Mouse (Mus musculus) liver, adult 2 months (tissue): ENCODE data around the gene Fkbp10. TPM values are rescaled to one million over a fixed set of nuclear protein-coding genes. Genes with fewer than 3 reads are reported as not detected.

Source experiments
- DNase-seq: peaks from one replicate; pipeline ENCODE4 v3.0.0-alpha.2; 2011; ENCODE audit warnings: low read depth, low spot score; ENCODE audit errors: extremely low read depth
- H3K27ac ChIP-seq: fragments of 200-500 bp; replicated peaks from 2 replicates; pipeline ENCODE4 v1.5.1; 2012; ENCODE audit warnings: low read depth, mild to moderate bottlenecking, control low read depth, inconsistent platforms, low read length; ENCODE audit not compliant: insufficient read depth
- H3K27me3 ChIP-seq: fragments of 200-500 bp; 2 replicates; pipeline ENCODE4 v1.6.1; 2012; ENCODE audit warnings: mild to moderate bottlenecking, moderate library complexity, low read length, inconsistent platforms; ENCODE audit not compliant: control insufficient read depth, insufficient read depth
- H3K36me3 ChIP-seq: fragments of 200-500 bp; 2 replicates; pipeline ENCODE4 v1.6.1; 2012; ENCODE audit warnings: low read length, inconsistent platforms; ENCODE audit not compliant: control insufficient read depth, insufficient read depth
- H3K4me1 ChIP-seq: fragments of 200-500 bp; 2 replicates; pipeline ENCODE4 v1.6.1; 2011; ENCODE audit warnings: low read length; ENCODE audit not compliant: control insufficient read depth, insufficient read depth
- H3K4me3 ChIP-seq: fragments of 200-500 bp; 2 replicates; pipeline ENCODE4 v1.5.1; 2011; ENCODE audit warnings: low read depth, mild to moderate bottlenecking, control low read depth, low read length, moderate library complexity; ENCODE audit not compliant: insufficient read depth
- H3K79me2 ChIP-seq: fragments of 200-500 bp; 2 replicates; pipeline ENCODE4 v1.6.1; 2012; ENCODE audit warnings: inconsistent platforms, mild to moderate bottlenecking, low read length, moderate library complexity; ENCODE audit not compliant: control insufficient read depth, insufficient read depth
- H3K9ac ChIP-seq: fragments of 200-500 bp; 2 replicates; pipeline ENCODE4 v1.6.1; 2012; ENCODE audit warnings: low read depth, mild to moderate bottlenecking, control low read depth, inconsistent platforms, low read length
- CTCF ChIP-seq: fragments of 200-500 bp; IDR thresholded peaks from 2 replicates; pipeline ENCODE4 v1.5.1; 2011; ENCODE audit warnings: low read depth, low read length, control low read depth
- POLR2A ChIP-seq: fragments of 200-500 bp; IDR thresholded peaks from 2 replicates; pipeline ENCODE4 v1.6.1; 2011; ENCODE audit warnings: low read length, control low read depth; ENCODE audit not compliant: insufficient read depth; ENCODE audit errors: extremely low read depth
- WGBS: fragments of 180-500 bp; shearing (Covaris S2); methylation state at CpG from one replicate; pipeline ENCODE4 v1.1.7; 2018; 5-methylcytosine and 5-hydroxymethylcytosine counted together
- polyA plus RNA-seq: library from polyadenylated mRNA; depleted of rRNA; stranded (reverse); fragments of >200 nt; gene quantifications from 2 replicates; pipeline ENCODE4 v1.2.3, GENCODE M21; 2012
- total RNA-seq: library from RNA; depleted of rRNA; stranded (reverse); fragments of >200 nt; gene quantifications from 2 replicates; pipeline ENCODE4 v1.2.3, GENCODE M21; 2014

Fkbp10 gene
- total and polyA plus RNA-seq, 2 experiments = 1.1 to 1.7 TPM

DNA sequence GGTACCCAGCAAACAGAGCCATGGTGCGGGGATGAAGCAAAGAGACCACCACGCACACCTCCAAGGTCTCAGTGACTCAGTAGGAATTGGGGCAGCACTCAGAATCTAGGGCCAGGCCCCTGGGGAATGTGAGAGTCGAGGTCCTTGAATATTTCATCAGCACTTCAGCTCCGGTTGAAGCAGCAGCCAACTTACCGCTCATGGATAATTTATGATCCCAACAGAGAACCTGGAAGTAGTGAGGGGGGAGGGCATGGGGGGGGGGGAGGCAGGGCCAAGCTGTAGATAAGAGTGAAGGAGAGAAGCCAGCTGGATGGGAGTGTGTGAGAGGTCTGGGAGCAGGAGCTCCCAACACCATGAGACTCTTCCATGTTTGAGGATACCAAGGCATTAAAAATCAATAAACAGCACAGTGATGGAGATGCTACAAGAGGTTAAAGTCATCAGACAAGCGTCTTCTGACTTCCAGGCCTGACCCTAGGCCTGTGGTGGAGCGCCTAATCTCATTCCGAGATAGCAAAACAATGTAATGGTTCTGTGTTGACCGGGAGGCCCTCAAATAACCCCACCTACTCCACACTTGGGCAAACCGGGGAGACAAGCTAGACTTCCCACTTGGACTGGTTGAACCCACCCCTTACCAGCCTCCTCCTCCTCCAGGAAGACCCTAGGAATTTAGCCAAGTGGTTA lies 11.9 kb upstream of the Fkbp10 start:
- H3K9ac ChIP-seq = no peak overlapping the region
- 69% methylated on average over 10 of the region's 10 CpGs for WGBS
- TF ChIP-seq CTCF = no peak
- no peak for TF ChIP-seq POLR2A

DNA sequence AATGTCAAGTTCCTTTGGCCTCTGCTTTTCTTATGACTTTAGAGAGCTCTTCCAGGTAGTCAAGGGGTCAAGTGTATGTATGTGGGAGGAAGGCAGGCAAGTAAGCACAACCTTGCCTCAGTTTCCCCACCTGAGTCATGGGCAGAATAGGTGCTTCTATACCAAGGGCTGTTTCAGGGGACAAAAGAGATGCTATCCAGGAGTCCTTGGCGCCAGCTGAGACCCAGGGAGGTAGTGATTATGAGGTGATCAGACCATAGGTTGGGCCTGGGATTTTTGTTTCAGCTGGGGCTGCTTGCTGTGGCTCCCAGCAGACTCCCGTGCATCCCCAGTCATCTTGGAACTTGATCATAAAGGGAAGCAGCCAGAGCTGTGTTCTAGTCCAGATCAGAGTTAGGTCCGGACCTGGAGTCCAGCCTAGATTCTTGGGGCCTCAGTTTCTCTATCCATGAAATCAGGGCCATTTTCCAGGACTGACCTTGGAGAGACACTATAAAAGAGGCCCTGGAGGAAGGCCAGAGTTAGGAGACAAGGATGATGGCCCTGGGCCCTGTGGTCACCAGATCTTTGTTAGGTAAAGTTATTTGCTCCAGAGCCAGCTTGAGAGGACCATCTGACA lies 10.9 kb upstream of the Fkbp10 start:
- peaks cover 4% of the 10 kb centered on the region; the same call in 1 of the 2 replicates for H3K4me1 ChIP-seq
- WGBS = 92% methylated on average over 3 of the region's 3 CpGs
- no peaks in the 10 kb centered on the region for H3K36me3 ChIP-seq
- no peaks in the 10 kb centered on the region for H3K27me3 ChIP-seq
- no peak overlapping the region for H3K4me3 ChIP-seq
- no peak for DNase-seq
- no peak overlapping the region for H3K27ac ChIP-seq
- H3K9ac ChIP-seq = no peak overlapping the region
- no peaks in the 10 kb centered on the region for H3K79me2 ChIP-seq
- no peak for TF ChIP-seq CTCF
- no peak for TF ChIP-seq POLR2A

More for the DNA sequence above, 11.9 kb upstream of the Fkbp10 start:
- no peaks in the 10 kb centered on the region for H3K36me3 ChIP-seq
- no peaks in the 10 kb centered on the region for H3K79me2 ChIP-seq
- H3K4me3 ChIP-seq = no peak overlapping the region
- no peaks in the 10 kb centered on the region for H3K27me3 ChIP-seq
- no peak for DNase-seq
- no peak overlapping the region for H3K27ac ChIP-seq
- peaks cover 4% of the 10 kb centered on the region; the same call in 1 of the 2 replicates for H3K4me1 ChIP-seq

DNA sequence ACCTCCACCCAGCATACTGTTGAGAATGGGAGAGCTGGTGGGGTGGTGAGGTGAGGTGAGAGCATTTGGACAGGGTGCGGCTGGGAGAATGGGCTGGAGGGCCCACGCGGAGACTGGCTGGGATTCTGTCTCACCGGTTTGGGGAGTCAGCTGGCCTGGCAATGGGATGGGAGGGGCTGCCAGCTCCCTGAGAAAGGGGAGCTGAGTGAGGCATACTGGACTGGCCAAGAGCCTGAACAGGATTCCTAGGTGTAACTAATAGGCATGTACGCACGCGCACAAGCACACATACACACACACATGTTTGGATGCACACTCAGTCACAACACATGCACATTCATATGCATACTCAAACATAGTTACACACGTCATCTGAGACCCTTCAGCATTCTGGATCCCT lies 9.2 kb upstream of the Fkbp10 start:
- Histone ChIP-seq H3K4me3 (no peak overlapping the region), H3K27ac (no peak overlapping the region), H3K27me3 (no peaks in the 10 kb centered on the region), H3K9ac (no peak overlapping the region), H3K36me3 (no peaks in the 10 kb centered on the region), H3K79me2 (no peaks in the 10 kb centered on the region), H3K4me1 (peaks cover 4% of the 10 kb centered on the region; the same call in 1 of the 2 replicates)
- no peak for TF ChIP-seq CTCF
- WGBS = 90% methylated on average over 8 of the region's 8 CpGs
- DNase-seq = no peak

DNA sequence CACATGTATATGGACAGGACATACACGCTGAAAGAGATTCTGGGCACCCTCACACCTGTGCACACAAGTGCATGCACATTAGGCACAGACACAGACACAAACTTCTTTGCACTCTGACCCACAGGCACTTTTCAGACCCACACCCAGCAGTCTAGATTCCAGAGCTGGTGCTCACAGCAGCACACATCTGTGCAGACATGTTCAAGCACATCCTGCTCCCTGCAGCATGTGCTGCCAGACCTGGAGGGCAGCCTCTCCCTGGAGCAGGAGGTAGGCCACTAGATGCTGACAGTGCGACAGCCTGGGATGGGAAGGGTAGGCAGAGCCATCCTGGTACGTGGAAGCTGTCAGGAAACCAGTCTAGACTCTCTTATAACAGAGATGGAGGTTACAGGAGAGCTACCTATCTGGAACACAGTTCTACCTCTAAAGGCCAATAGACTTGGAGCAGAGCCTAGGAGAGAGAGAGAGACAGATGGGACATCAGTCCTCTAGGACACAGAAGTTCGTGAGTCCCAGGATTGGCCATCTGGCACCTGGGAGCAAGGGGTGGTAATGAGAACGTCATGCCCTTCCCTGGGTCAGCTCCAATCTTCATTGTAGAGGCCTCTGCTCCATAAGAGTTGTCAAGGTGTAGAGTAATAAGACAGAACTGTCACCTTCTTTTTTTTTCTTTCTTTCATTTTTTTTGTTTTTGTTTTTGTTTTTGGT lies 8.3 kb upstream of the Fkbp10 start:
- H3K27ac ChIP-seq = no peak overlapping the region
- H3K27me3 ChIP-seq = no peaks in the 10 kb centered on the region
- 91% methylated on average over 5 of the region's 5 CpGs for WGBS
- no peaks in the 10 kb centered on the region for H3K79me2 ChIP-seq
- H3K4me1 ChIP-seq = peaks cover 4% of the 10 kb centered on the region; the same call in 1 of the 2 replicates
- DNase-seq = no peak
- TF ChIP-seq POLR2A (no peak), CTCF (no peak)
- H3K4me3 ChIP-seq = no peak overlapping the region
- H3K9ac ChIP-seq = no peak overlapping the region
- no peaks in the 10 kb centered on the region for H3K36me3 ChIP-seq

DNA sequence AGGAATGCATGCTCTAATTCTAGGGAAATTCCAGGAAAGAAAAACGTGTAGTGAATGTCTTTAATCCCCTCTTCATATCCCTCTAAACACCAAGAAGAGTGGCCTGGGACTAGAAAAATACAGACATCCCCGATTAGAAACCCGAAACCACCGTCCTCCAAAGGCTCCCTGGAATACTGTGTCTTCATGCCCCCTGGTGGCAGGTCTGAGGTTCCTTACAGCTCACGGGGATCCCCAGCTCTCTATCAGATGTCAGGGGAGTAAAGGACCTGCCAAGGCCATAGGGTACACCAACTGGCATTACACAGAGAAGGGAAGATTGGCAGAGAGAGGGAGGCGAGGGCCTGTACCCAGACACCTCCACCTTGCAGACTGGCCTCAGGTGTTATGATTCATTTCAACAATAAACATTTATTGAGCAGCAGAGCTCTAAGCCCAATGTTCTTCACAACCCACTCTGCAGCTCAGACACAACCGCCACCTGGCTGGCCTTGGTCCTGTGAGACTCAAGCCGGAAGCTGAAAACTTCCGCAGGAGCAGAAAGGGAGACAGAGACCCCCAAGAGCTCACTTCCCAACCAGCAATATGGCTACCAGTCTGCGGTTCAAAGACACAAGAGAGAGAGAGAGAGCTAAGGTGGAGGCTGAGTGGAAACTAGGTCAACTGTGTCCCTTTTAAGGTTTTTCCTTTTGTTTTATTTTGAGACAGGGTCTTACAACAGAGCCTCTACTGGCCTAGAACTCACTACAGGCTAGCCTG lies 7.2 kb upstream of the Fkbp10 start:
- Histone ChIP-seq H3K36me3 (no peaks in the 10 kb centered on the region), H3K9ac (no peak overlapping the region), H3K4me1 (no peaks in the 10 kb centered on the region), H3K79me2 (no peaks in the 10 kb centered on the region), H3K4me3 (no peak overlapping the region), H3K27me3 (no peaks in the 10 kb centered on the region), H3K27ac (no peak overlapping the region)
- peak; percentile 46 for DNase-seq
- WGBS = 38% methylated on average over 10 of the region's 10 CpGs
- no peak for TF ChIP-seq POLR2A
- TF ChIP-seq CTCF = peak; percentile 81
